Mouse (Mus musculus): ENCODE data around the gene Rab13.

DNA sequence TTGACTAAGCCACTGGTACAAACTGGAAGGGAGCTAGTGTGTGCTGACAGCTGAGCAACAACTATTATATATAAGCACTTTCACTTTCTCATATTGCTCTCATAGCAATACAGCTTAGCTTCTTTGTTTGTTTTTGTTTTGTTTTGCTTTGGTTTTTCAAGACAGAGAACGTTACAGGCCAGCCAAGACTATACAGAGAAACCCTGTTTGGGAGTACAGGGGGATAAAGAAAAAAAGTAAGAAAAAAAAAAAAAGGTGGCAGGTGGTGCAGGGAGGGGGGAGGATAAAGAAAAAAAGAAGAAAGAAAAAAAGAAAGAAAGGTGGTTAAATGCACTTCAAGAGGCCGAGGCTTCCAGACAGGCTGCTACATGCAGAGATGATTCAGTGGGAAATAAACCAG, 31.9 kb downstream of the Rab13 start:
- no peak for TF ChIP-seq CTCF (IDR thresholded peaks at IDR 0.05; ENCODE audit: extremely low read depth, insufficient read length, insufficient replicate concordance, low read depth, low read length)
- no peak for TF ChIP-seq POLR2A (IDR thresholded peaks at IDR 0.05; ENCODE audit: low read depth, low read length)

Measured in small intestine, adult 2 months (tissue).